Mouse (Mus musculus) forebrain, embryonic 14.5 days (tissue): Measurements from ENCODE around the gene Sfxn2. TPM values are rescaled to one million over a fixed set of nuclear protein-coding genes. Genes with fewer than 3 reads are reported as not detected.

Experiments
- ATAC-seq: fragments of 200-750 bp; cut with Nextera tagmentation; 2 replicates; pipeline ENCODE4 v1.8.0; 2017; ENCODE audit warnings: mild to moderate bottlenecking, moderate library complexity
- DNase-seq: peaks from one replicate; pipeline ENCODE4 v3.0.0-alpha.2; 2015; ENCODE audit warnings: low spot score
- H3K27ac ChIP-seq: fragments of 300-500 bp; sonication (generic); 2 replicates; pipeline ENCODE4 v1.5.1; 2014; ENCODE audit warnings: low read depth, mild to moderate bottlenecking, control low read depth, low read length, moderate library complexity
- H3K27me3 ChIP-seq: fragments of 300-500 bp; sonication (generic); replicated peaks from 2 replicates; pipeline ENCODE4 v1.6.1; 2014; ENCODE audit warnings: low read length, control low read depth, mixed read lengths; ENCODE audit not compliant: control insufficient read depth, insufficient read depth
- H3K36me3 ChIP-seq: fragments of 300-500 bp; sonication (generic); 2 replicates; pipeline ENCODE4 v1.6.1; 2014; ENCODE audit warnings: low read length, control low read depth; ENCODE audit not compliant: control insufficient read depth, insufficient read depth
- H3K4me1 ChIP-seq: fragments of 300-500 bp; sonication (generic); 2 replicates; pipeline ENCODE4 v1.6.1; 2014; ENCODE audit warnings: antibody characterized with exemption, low read length, control low read depth; ENCODE audit not compliant: control insufficient read depth, insufficient read depth
- H3K4me2 ChIP-seq: fragments of 300-500 bp; sonication (generic); 2 replicates; pipeline ENCODE4 v1.6.1; 2014; ENCODE audit warnings: mild to moderate bottlenecking, control low read depth, low read length
- H3K4me3 ChIP-seq: fragments of 300-500 bp; sonication (generic); 2 replicates; pipeline ENCODE4 v1.5.1; 2014; ENCODE audit warnings: low read depth, low read length, control low read depth
- H3K9ac ChIP-seq: fragments of 300-500 bp; sonication (generic); 2 replicates; pipeline ENCODE4 v1.6.1; 2014; ENCODE audit warnings: mild to moderate bottlenecking, low read length, control low read depth, moderate library complexity
- H3K9me3 ChIP-seq: fragments of 300-500 bp; sonication (generic); replicated peaks from 2 replicates; pipeline ENCODE4 v1.6.1; 2016; ENCODE audit warnings: low read length, control low read depth, mixed read lengths; ENCODE audit not compliant: control insufficient read depth
- WGBS: fragments of 180-500 bp; shearing (Covaris S2); extraction: QIAGEN DNeasy Blood & Tissue Kit; methylation state at CpG from one replicate; pipeline ENCODE4 v1.1.7; 2014; 5-methylcytosine and 5-hydroxymethylcytosine counted together
- polyA plus RNA-seq: library from polyadenylated mRNA; unstranded; fragments of >200 nt; fragmentation: Nextera tagmentation; extraction: Ambion mirVana; gene quantifications from 2 replicates; pipeline ENCODE4 v1.2.1, GENCODE M21; 2014

Gene Sfxn2
- 6.8 and 8.0 TPM in 2 replicates for polyA plus RNA-seq

GRCm38 (mm10) chr19:46572951-46573937 lies at the start of gene Sfxn2, which contains the start of gene Arl3:
TSS of gene Sfxn2 (plus strand) at chr19:46573365.
TSS of gene Arl3 (minus strand) at chr19:46573198.
- Histone ChIP-seq H3K4me2 (peak within 1 kb of the TSS; percentile 84), H3K4me3 (peak within 1 kb of the TSS; percentile 57), H3K27ac (peak within 1 kb of the TSS; percentile 49), H3K27me3 (no peaks in the 10 kb centered on the region), H3K9ac (peak within 1 kb of the TSS; percentile 88), H3K36me3 (no peaks in the 10 kb centered on the region), H3K9me3 (no peaks in the 10 kb centered on the region), H3K4me1 (peaks cover 12% of the 10 kb centered on the region)
- under 1% methylated on average over 51 of the region's 67 CpGs for WGBS
- ATAC-seq (peak; percentile 98), DNase-seq (peak; percentile 98)

- DNase-seq, result peak; percentile 93
- Histone ChIP-seq H3K9ac (peak overlapping the region; percentile 35), H3K27me3 (no peaks in the 10 kb centered on the region), H3K36me3 (no peaks in the 10 kb centered on the region), H3K4me2 (peak overlapping the region; percentile 49), H3K9me3 (no peaks in the 10 kb centered on the region), H3K27ac (peak overlapping the region; percentile 92), H3K4me3 (peak overlapping the region; percentile 6), H3K4me1 (peaks cover 60% of the 10 kb centered on the region)
- 2% methylated on average over 20 of the region's 20 CpGs for WGBS
- ATAC-seq, result peak; percentile 90
Measured at GRCm38 (mm10) chr19:46523480-46524151, 49.5 kb upstream of the Sfxn2 start.

- DNase-seq (no peak), ATAC-seq (no peak)
- 8% methylated on average over 6 of the region's 6 CpGs for WGBS
- Histone ChIP-seq H3K9me3 (no peaks in the 10 kb centered on the region), H3K4me3 (peak overlapping the region; percentile 6; the same call in 1 of the 2 replicates), H3K9ac (peak overlapping the region; percentile 35; the same call in 1 of the 2 replicates), H3K4me1 (peaks cover 61% of the 10 kb centered on the region), H3K27ac (peak overlapping the region; percentile 92), H3K4me2 (peak overlapping the region; percentile 49), H3K27me3 (no peaks in the 10 kb centered on the region), H3K36me3 (no peaks in the 10 kb centered on the region)
Measured at GRCm38 (mm10) chr19:46524152-46524544, 49.0 kb upstream of the Sfxn2 start.

GRCm38 (mm10) chr19:46524601-46525321 lies 48.4 kb upstream of the Sfxn2 start:
- no peaks in the 10 kb centered on the region for H3K36me3 ChIP-seq
- 23% methylated on average over 14 of the region's 14 CpGs for WGBS
- ATAC-seq (no peak), DNase-seq (no peak)
- peak overlapping the region; percentile 92 for H3K27ac ChIP-seq
- peaks cover 67% of the 10 kb centered on the region for H3K4me1 ChIP-seq
- H3K4me2 ChIP-seq, result peak overlapping the region; percentile 49; the same call in 1 of the 2 replicates
- no peak overlapping the region for H3K4me3 ChIP-seq
- H3K27me3 ChIP-seq, result no peaks in the 10 kb centered on the region
- H3K9ac ChIP-seq, result peak overlapping the region; percentile 35; the same call in 1 of the 2 replicates
- H3K9me3 ChIP-seq, result no peaks in the 10 kb centered on the region

GRCm38 (mm10) chr19:46525691-46526631 lies 47.2 kb upstream of the Sfxn2 start:
- H3K4me1 ChIP-seq, result peaks cover 77% of the 10 kb centered on the region
- H3K9me3 ChIP-seq, result no peaks in the 10 kb centered on the region
- DNase-seq (peak; percentile 79), ATAC-seq (peak; percentile 24; the same call in 1 of the 2 replicates)
- H3K4me2 ChIP-seq, result no peak overlapping the region
- 44% methylated on average over 10 of the region's 10 CpGs for WGBS
- H3K27ac ChIP-seq, result peak overlapping the region; percentile 70
- H3K9ac ChIP-seq, result 0 out of 2 replicates have a peak overlapping the region, but pooled peaks have one; percentile 13
- no peaks in the 10 kb centered on the region for H3K36me3 ChIP-seq
- no peak overlapping the region for H3K4me3 ChIP-seq
- H3K27me3 ChIP-seq, result no peaks in the 10 kb centered on the region

GRCm38 (mm10) chr19:46527632-46528528 lies 45.3 kb upstream of the Sfxn2 start:
- Histone ChIP-seq H3K4me1 (peaks cover 92% of the 10 kb centered on the region), H3K36me3 (no peaks in the 10 kb centered on the region), H3K27ac (peak overlapping the region; percentile 92), H3K9me3 (no peaks in the 10 kb centered on the region), H3K4me3 (peak overlapping the region; percentile 25), H3K27me3 (no peaks in the 10 kb centered on the region), H3K4me2 (peak overlapping the region; percentile 62), H3K9ac (peak overlapping the region; percentile 59)
- DNase-seq (no peak), ATAC-seq (no peak)
- 9% methylated on average over 17 of the region's 17 CpGs for WGBS

GRCm38 (mm10) chr19:46528529-46529213 lies 44.5 kb upstream of the Sfxn2 start:
- H3K9ac ChIP-seq, result peak overlapping the region; percentile 59
- H3K4me2 ChIP-seq, result peak overlapping the region; percentile 62
- peak overlapping the region; percentile 25 for H3K4me3 ChIP-seq
- ATAC-seq (peak; percentile 46), DNase-seq (peak; percentile 90)
- no peaks in the 10 kb centered on the region for H3K36me3 ChIP-seq
- no peaks in the 10 kb centered on the region for H3K9me3 ChIP-seq
- 1% methylated on average over 20 of the region's 20 CpGs for WGBS
- peak overlapping the region; percentile 92 for H3K27ac ChIP-seq
- H3K4me1 ChIP-seq, result peaks cover 90% of the 10 kb centered on the region
- no peaks in the 10 kb centered on the region for H3K27me3 ChIP-seq
